Mouse (Mus musculus) Muller cell, postnatal 12 days (primary cell): ENCODE measurements around the gene Tbx5.

Experiments
- DNase-seq: peaks from one replicate; pipeline ENCODE4 v3.0.0-alpha.2; 2015; ENCODE audit errors: inconsistent ontology term

The Tbx5 gene

DNA sequence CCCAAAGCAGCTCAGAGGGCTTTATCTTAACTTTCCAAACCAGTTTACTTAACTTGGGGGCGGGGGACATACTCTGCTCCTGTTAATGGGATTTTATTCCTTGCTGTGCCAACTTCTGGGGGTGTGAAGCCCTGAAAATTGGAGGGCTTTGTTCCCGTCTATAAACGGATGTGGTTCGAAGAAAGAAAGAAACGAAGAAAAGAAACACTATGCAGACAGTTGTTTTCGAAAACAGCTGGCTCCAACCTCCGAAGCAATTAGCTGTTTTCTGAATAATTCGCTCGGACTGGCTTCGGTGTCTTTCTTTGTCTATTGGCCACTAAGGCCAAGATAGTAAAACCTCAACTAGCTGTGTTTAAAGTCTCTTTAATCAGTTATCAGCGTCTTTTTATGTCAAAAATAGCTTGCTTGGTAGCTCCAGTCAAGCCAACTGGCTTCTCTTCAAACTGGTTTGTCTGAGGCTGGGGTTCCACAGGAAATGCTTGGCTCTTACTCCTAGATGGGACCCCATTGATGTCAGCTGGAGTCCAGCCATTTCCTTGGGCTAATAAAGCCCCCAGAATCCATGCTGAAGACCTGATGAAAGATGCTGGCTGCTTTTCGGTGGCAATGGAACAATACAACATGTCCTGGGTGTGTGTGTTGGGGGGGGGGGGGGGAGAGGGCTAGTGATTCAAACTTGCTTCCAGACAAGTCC, 21.3 kb upstream of the Tbx5 start:
- DNase-seq, result no peak

DNA sequence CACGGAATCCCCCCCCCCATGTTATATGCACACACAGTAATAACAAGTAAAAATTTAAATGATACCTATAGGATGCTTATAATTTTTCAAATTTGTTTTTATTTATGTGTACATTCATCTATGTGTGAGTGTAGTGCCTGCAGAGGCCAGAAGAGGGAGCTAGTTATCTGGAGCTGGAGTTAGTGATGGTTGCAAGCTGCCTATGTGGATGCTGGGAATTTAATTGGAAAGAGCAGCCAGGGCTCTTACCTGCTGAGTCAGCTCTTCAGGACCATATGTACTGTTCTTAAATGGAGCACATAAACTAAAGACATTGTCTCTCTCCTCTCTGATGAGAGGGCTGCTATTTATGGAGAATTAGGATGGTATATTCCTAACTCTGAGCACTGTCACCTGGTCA, 17.2 kb upstream of the Tbx5 start:
- DNase-seq, result no peak

DNA sequence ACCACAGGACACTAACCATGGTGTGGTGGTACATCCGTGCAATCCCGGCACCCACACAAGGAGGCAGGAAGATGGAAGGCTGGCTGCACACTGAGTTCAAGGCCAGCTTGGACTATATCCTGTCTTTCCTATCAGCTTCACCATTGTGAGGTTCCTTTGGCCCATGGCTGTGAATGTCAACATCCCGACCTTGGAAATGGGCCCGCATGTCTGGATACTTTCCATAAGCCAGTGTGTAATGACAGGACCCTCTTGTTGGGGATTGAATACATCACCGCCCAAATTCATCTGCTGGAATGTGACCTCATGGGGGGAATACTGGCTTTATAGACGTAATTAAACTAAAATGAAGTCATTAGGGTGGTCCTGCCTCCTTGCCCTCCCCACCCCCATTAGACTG, 12.0 kb upstream of the Tbx5 start:
- DNase-seq, result no peak

DNA sequence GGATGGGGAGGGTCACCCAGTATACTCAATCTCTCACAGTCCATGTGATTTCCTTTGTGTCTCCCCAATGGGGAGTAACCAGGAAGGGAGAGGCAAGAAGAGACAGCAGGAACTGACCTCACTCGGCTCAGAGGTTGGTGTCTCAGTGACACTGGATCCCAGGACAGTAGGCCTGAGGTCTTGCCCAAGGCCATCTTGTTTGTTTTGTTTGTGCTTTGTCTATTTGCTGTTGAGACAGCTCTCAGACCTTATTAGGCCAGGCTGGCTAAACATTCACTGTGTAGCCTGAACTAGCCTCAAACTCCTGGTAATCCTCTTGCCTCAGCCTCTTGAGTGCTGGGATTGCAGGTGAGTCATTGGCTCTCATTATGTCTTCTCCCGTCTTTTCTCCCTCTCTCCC, 11.0 kb upstream of the Tbx5 start:
- DNase-seq, result no peak

DNA sequence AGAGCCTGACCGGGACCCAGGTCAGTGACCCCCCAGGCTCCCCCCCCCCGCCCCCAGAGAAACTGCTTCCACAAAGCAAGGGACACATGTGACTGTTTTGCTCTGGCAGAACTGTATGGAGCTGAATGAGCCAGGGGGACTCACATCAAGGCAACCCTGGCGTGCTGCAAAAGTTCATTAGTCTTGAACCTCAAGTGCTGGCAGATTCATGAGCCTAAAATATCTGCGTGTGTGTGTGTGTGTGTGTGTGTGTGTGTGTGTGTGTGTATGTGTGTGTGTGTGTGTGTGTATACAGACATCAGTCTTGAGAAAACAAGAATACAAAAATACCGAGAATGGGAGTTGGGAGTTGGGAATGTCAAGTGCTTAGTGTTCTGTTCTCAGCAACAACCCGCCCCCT, 5.1 kb upstream of the Tbx5 start:
- no peak for DNase-seq

DNA sequence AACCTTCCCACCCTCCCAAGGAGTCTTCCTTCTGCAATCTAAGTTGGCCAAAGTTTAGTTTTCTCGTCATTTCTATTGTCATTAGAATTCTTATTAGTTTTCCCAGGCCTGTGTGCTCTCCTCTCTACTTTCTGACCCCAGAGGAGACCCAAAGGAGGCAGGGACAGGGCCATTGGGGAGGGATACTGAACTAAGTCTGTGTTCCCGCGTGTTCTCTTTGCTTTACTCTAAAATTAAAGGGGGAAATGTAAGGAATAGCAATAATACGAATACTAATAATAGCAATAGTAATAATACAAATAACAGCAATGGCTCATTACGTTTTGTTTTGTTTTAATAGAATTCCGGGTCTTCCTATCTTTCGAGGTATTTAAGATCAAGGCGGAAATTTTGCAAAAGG, 1.9 kb upstream of the Tbx5 start:
- no peak for DNase-seq

DNA sequence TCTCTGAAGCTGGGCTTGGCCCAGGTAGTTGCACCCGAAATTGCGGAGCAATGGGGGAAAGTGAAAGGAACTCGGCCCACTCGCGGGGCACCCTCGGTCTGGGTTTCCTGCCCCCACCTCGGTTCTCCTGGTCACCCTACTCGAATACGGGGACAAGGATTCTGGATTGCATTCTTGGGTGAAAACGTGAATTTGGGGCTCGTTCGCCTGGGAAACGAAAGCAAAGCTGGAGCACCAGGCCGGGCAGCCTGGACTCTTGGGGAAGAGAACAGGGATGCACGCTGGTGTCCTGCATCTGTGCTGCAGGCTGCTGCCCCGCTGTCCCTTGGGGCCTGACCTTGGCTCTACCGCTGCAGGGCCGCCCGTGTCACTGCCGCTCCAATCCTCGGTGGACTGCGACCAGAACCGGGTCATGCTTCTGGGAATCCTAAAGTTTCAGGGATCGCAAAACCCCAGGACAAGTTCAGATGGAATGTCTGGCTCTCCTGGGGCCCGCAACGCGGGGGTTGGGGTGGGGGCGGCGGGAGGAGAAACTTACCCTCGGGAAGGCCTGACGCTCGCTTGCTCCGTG, 1.2 kb upstream of the Tbx5 start:
- peak; percentile 48 for DNase-seq

DNA sequence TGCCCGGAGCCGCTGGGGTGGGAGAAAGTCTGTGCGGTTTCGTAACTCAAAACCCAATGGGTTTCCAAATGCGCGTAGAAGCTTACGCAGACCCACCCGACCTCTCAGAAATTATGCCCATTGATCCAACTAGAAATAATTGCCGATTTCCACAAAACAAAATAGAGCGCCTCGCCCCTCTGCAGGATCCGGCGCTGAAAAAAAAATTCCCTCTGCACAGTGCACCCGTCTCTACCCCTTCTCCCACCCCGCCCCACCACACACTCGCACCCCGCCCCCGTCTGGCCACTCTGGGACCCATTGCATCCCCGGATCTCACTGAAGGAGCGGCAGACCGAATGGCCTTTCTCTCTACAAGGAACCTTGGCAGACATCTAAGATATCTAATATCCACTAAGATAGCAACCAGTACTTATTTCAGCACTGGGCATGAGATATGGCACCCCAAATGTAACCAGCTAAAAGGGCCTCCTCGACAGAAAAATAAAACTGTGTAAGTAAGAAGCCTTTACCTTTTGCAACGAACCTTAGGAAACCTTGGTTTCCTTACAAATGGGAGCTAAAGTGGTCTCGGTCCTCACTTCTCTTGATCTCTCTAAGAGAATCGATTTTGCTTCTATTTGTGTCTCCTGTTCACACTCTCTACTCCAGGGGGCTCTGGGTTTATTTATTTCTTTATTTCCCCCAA, 533 bp upstream of the Tbx5 start:
- DNase-seq, result no peak

DNA sequence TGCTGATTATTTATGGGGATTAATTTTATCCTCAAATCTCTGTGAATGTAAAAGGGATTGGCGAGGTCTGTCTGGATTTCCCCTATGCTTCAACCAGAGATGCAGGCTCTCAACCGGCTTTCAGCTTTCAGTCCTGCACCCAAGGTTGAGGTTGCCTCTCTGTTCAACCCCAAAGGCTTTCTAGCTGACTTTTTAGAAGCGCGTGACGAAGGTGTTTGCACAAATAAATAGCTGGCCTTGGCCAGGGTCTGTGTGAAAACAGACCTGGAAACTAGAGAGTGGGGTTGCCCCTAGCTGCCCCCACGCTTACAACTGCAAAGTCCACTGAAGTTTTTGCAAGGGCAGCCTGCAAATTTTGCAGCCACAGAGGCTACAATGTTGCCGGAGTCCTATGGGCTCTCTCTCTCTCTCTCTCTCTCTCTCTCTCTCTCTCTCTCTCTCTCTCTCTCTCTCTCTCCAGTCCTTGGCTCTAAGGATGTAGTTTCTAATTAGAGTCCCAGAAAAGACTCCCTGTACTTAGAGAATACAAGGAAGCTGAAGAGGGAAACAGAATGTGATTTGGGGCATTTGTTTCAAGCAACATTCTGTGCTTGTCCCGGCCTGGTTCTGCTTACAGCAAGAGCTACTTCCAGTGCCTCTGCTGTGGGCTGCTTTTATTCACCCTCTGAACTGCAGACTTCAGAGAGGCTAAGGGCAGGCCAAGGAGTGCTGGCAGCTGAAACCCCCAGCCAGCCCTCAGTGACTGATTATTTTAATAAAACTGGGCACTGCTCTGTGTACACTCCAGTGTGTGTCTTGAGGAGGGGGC, 959 bp downstream of the Tbx5 start:
- DNase-seq, result peak; percentile 52

DNA sequence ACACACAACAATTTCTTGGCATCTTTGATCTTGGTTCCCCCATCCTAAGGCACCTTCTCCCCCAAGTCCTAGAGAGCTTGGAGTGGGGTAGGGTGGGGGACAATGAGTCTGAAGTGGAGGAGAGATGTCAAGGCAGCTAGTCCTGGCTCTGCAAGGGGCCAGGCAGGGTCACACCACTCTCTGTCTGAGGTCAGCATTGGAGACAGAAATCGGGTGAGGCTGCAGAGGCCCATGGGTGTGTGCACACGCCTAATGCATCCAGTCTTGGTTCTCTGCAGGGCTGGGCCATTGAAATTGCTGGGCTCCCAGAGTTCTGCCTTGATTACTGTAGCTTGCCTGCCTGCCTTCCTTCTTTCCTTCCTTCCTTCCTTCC, 1.5 kb downstream of the Tbx5 start:
- no peak for DNase-seq

DNA sequence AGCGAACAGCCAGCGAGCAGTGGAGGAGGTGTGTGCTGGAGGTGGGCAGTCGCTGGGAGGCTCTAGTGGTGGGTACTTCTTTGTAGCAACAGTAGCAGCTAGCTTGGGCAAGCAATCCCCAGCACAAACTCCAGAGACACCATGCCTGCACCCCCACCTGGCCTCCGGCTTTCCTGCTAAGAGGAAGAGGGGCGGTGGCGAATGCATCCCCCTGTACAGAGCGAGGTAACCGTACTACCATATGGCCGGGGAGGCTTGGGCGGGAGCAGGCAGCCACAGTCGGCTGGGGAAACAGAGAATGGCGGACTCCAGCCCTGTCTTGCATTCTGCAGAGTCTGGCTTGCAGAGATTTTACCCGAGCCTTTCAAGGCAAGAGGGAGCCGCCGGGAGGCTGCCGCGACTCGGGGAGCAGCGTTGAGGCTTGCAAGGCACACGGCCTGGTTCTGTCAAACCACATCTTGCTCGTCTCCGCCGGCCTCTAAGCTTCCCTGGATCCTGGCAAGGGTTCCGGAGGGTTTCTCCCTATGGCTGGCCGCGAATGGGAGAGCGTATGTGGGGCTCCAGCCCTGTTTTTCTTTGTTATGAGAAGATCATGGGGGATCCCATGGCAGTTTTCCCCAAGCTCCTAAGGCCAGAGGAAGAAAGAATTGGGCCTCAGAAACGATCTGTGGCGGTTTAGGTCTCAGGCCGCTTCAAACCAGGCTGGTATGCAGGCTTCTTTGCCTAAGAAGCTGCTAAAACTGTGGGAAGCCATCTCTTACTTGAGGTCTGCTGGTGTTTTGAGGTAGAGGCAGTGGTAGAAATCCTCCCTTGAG, 2.8 kb downstream of the Tbx5 start:
- DNase-seq, result peak; percentile 62

DNA sequence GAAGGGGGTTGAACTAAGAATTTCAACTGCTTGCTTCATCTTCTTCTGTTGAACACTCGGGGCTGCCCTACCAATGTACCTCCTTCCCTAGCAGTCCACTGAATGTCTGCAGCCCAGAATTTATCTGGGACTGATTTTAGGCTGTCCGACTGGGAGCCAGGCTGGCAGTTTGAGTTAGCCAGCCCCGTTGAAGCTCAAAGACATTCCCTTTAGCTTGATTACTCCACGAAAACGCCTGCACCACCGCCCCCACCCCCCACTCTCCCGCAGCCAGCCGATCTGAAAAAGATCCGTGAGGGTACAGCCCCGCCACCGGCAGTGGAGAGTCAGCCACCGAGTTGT, 3.4 kb downstream of the Tbx5 start:
- DNase-seq, result peak; percentile 63

DNA sequence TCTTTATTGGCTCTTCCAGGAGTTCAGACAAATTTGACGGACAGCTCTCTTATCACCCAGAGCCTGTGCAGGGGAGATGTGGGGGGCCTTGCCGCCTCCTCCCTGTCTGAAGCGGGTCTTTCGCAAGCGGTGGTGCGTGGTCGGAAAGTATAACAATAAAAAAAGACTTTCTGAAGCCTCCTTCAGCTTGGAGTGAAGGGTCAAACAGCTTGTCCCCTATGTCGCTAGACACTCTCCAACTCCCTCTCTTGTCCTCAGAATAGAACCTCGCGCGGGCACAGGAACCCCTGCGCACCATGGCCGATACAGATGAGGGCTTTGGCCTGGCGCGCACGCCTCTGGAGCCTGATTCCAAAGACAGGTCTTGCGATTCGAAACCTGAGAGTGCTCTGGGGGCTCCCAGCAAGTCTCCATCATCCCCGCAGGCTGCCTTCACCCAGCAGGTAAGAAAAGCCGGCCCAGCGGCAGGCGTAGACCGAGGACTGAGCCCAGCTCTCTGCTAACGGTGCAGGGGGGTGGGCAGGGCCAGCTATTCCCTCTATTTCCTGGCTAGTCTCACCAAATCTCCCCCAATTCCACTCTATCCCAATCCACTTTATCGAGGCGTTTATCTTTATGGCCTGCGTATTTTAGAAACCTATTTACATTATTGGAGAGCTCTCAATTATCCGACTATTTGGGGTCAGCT, 4.3 kb downstream of the Tbx5 start:
- no peak for DNase-seq

DNA sequence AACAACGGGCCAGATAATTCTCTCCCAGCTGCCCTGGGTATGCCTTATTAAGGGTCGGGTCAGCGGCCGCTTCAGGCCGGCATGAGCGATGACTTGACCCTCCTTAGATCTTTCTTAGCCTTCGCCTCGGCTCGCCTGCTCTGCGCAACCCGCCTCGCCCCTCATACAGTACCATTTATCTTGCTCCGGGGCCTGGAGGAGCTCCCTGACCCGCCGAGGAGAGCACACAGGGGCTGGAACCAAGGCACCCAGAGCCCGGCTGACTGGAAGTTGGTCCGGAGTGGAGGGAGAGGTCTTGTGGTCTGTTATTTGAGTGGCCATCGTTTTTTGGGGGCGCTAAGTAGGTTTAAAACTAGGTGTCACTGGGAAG, 4.8 kb downstream of the Tbx5 start:
- no peak for DNase-seq

DNA sequence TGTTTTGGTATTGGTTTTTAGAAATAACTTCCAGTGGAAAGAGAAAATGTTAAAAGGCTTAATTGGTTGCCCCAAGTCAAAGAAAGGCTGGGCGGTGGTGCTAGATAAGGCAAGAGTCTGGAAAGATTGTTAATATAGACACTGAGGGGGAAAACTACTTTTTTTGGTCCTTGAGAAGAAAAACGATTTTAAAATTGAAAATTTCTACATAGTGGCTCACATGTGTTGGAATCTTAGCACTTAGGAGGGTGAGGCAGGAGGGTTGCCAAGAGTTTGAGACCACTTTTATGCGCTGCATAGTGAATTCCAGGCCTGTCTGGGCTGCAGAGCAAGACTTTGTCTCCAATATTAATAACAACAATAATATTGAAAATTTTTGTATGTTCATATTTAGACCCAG, 5.4 kb downstream of the Tbx5 start:
- no peak for DNase-seq

DNA sequence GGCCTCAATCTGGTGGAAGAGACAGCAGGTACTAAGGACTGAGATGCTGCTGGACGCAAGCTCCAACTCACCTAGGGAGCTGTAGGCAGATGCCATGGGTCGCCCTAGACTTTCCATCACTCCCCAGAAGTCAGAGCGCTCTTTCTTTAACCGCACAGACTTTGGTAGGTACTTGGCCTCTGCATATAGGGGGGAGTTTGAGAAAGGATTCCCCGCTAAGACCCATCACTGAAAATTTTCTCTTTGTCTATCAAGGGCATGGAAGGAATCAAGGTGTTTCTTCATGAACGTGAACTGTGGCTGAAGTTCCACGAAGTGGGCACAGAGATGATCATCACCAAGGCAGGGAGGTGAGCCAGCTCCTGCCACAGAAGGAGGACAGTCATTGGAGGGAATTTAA, 6.0 kb downstream of the Tbx5 start:
- DNase-seq, result no peak

DNA sequence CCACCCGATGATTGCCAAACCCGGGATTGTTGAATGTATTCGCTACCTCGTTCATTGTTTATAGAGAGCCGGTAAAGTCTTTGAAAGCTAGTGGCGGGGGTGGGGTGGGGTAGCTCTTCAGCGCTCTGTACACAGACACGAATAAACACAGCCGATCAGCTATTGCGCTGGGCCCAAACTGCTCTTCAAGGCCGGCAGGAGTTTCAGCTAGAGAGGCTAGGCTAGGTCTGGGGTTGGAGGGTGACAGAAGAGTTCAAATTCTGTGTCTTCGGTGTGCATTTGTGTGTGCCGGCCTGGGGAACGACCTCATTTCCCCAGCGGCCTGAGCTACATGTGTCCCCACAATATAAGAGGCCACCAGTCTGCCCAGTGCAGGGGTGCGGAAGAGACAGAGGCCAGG, 6.7 kb downstream of the Tbx5 start:
- no peak for DNase-seq

DNA sequence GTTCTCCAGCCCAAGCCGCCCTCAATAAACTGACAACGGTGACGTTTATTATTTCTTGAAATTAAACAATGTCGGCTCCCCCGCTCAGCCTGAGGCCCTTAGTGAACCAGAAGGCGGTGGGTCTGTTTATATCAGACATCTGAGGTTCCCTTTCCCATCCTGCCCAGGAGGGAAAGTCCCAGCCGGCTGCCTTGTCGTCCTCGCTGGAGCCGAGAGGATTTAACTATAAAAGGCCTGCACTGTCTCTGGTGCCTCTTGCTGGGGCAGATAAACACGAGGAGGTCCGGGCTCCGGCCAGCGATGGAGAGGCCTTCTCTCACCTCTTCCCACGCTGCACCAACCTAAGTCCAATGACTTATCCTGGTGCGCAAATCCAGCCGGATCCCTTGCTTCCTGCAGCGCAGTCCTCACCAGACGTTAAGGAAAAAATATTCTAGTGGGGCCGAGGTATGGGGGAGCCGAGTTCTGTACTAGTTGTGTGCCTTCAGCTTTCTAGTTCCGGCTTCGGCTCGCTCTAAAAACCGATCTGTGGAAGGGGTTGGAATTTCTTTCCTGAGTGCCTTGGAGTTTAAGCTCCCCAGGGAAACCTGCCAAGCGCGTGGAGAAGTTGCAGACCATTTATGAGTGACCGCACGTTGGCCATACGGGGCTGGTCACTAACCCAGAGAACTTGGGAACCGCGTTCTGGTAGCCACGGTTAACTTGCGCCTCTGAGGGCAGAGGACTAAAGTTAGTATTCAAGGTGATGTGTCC, 7.3 kb downstream of the Tbx5 start:
- DNase-seq, result peak; percentile 43

DNA sequence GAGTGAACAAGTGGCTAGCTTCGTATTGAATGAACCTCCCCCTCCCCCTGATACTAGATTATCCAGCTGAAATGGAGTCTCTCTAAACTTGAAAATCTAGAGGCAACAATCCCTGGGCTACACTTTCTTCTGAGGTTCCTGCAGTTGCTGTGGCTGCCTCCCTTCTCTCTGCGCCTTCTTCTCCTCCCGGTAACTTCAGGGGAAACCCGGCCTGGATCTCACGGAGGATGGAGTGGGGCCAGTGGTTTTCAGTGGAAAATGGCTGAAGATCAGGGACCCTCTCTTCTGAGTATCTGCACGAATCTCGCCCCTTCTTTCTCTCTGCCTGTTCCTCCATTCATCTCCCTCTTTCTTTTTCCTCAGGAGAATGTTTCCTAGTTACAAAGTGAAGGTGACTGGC, 7.9 kb downstream of the Tbx5 start:
- no peak for DNase-seq

DNA sequence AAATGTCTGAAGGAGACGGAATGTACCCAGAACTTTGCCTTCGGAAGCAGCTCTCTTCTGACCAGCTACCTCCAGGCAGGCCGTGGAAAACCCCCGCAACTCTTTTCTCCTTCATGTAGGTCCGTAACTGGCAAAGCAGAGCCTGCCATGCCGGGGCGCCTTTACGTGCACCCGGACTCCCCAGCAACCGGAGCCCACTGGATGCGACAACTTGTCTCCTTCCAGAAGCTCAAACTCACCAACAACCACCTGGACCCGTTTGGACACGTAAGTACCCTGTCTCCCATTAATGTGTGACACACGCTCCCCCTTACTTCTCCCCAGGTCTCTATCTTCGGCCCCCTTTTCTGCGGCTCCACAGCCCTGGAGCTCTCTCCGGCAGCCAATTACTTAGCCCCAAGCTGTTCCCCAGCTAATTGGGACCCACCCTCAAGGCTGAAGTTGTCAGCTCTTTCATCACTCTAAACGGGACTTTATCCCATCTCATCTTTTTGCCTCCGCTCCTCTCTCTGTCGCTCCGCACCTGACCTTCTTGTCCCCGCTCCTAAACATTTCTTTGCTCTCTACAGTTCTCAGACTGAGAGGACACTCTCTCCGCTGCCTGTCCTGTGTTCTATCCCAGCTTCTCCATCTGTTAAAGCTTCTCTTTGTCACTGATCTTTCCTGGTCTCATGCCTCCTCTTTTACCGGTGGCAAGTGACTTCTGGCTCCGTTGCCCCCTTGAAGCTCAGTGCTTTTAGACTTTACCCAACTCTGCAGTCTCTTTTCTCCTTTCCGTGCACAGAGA, 9.4 kb downstream of the Tbx5 start:
- no peak for DNase-seq
